Mouse (Mus musculus) R1 (cell line): ENCODE measurements around the gene Slc2a8.

ENCODE experiments used
- DNase-seq: peaks from one replicate; pipeline ENCODE4 v3.0.0-alpha.2; 2018; ENCODE audit warnings: low read depth, low spot score

Slc2a8 gene

GRCm38 (mm10) chr2:32971235-32971634 lies 10.6 kb downstream of the Slc2a8 start:
- DNase-seq: peak; percentile 91

GRCm38 (mm10) chr2:32969326-32969725 lies 12.6 kb downstream of the Slc2a8 start:
- no peak for DNase-seq

- no peak for DNase-seq
These were observed 13.8 kb downstream of the Slc2a8 start for GRCm38 (mm10) chr2:32968024-32968614.

GRCm38 (mm10) chr2:32966689-32967631 lies 14.9 kb downstream of the Slc2a8 start:
- DNase-seq: peak; percentile 89

GRCm38 (mm10) chr2:32966184-32966688 lies 15.6 kb downstream of the Slc2a8 start:
- DNase-seq: no peak

GRCm38 (mm10) chr2:32965511-32966183 lies 16.2 kb downstream of the Slc2a8 start:
- DNase-seq: peak; percentile 72

- DNase-seq: peak; percentile 64
These were observed 17.0 kb downstream of the Slc2a8 start for GRCm38 (mm10) chr2:32964659-32965457.

- DNase-seq: peak; percentile 79
These were observed 17.9 kb downstream of the Slc2a8 start for GRCm38 (mm10) chr2:32963981-32964380.

- DNase-seq: peak; percentile 34
These were observed 18.3 kb downstream of the Slc2a8 start for GRCm38 (mm10) chr2:32963544-32963943.

- no peak for DNase-seq
These were observed 19.0 kb downstream of the Slc2a8 start for GRCm38 (mm10) chr2:32962875-32963220.

GRCm38 (mm10) chr2:32962062-32962874 lies 19.6 kb downstream of the Slc2a8 start:
- DNase-seq: peak; percentile 62

GRCm38 (mm10) chr2:32961192-32961995 lies 20.5 kb downstream of the Slc2a8 start, which contains the start of the genes Rpl12 and Lrsam1:
Rpl12 (plus strand) TSS chr2:32961559.
Lrsam1 (minus strand) TSS chr2:32961614.
- DNase-seq: peak; percentile 92

- DNase-seq: no peak
These were observed 21.6 kb downstream of the Slc2a8 start for GRCm38 (mm10) chr2:32960273-32960672.

GRCm38 (mm10) chr2:32957344-32957743 lies 24.5 kb downstream of the Slc2a8 start:
- DNase-seq: peak; percentile 76

- peak; percentile 81 for DNase-seq
These were observed 27.3 kb downstream of the Slc2a8 start for GRCm38 (mm10) chr2:32954581-32954980.

- DNase-seq: no peak
These were observed 34.4 kb downstream of the Slc2a8 start for GRCm38 (mm10) chr2:32947454-32947853.

GRCm38 (mm10) chr2:32940483-32940882 lies 41.4 kb downstream of the Slc2a8 start:
- peak; percentile 66 for DNase-seq

- peak; percentile 96 for DNase-seq
These were observed 42.5 kb downstream of the Slc2a8 start for GRCm38 (mm10) chr2:32939418-32939817.

- DNase-seq: no peak
These were observed 43.1 kb downstream of the Slc2a8 start for GRCm38 (mm10) chr2:32938741-32939140.
